Mouse (Mus musculus) heart, embryonic 11.5 days (tissue): ENCODE data around the gene Cebpe. TPM values are rescaled to one million over a fixed set of nuclear protein-coding genes. Genes with fewer than 3 reads are reported as not detected.

Source experiments
- ATAC-seq: fragments of 200-750 bp; cut with Nextera tagmentation; replicated peaks from 2 replicates; pipeline ENCODE4 v1.8.0; 2017; ENCODE audit warnings: moderate library complexity; ENCODE audit not compliant: insufficient number of reproducible peaks, low FRiP score, low TSS enrichment
- H3K27ac ChIP-seq: fragments of 300-500 bp; sonication (generic); 2 replicates; pipeline ENCODE4 v1.5.1; 2014; ENCODE audit warnings: mild to moderate bottlenecking, low read depth, low read length
- H3K27me3 ChIP-seq: fragments of 300-500 bp; sonication (generic); 2 replicates; pipeline ENCODE4 v1.6.1; 2014; ENCODE audit warnings: mild to moderate bottlenecking, low read length, mixed read lengths; ENCODE audit not compliant: control insufficient read depth, insufficient read depth
- H3K36me3 ChIP-seq: fragments of 300-500 bp; sonication (generic); 2 replicates; pipeline ENCODE4 v1.6.1; 2014; ENCODE audit warnings: mild to moderate bottlenecking, low read length, moderate library complexity, mixed read lengths; ENCODE audit not compliant: control insufficient read depth, insufficient read depth
- H3K4me1 ChIP-seq: fragments of 300-500 bp; sonication (generic); 2 replicates; pipeline ENCODE4 v1.6.1; 2014; ENCODE audit warnings: low read length; ENCODE audit not compliant: control insufficient read depth, insufficient read depth
- H3K4me2 ChIP-seq: fragments of 300-500 bp; sonication (generic); 2 replicates; pipeline ENCODE4 v1.6.1; 2014; ENCODE audit warnings: mild to moderate bottlenecking, moderate library complexity
- H3K4me3 ChIP-seq: fragments of 300-500 bp; sonication (generic); 2 replicates; pipeline ENCODE4 v1.5.1; 2014; ENCODE audit warnings: low read depth, low read length
- H3K9ac ChIP-seq: fragments of 300-500 bp; sonication (generic); 2 replicates; pipeline ENCODE4 v1.6.1; 2014; ENCODE audit warnings: mild to moderate bottlenecking, low read depth, low read length, moderate library complexity
- H3K9me3 ChIP-seq: fragments of 300-500 bp; sonication (generic); replicated peaks from 2 replicates; pipeline ENCODE4 v1.6.1; 2016; ENCODE audit warnings: low read length; ENCODE audit not compliant: control insufficient read depth
- WGBS: fragments of 180-500 bp; shearing (Covaris S2); extraction: QIAGEN DNeasy Blood & Tissue Kit; methylation state at CpG from one replicate; pipeline ENCODE4 v1.1.7; 2014; ENCODE audit not compliant: insufficient replicate concordance; 5-methylcytosine and 5-hydroxymethylcytosine counted together
- polyA plus RNA-seq: library from polyadenylated mRNA; unstranded; fragments of >200 nt; fragmentation: Nextera tagmentation; extraction: Ambion mirVana; gene quantifications from 2 replicates; pipeline ENCODE4 v1.2.1, GENCODE M21; 2014

Cebpe gene
- polyA plus RNA-seq, 1 experiment from 2014 or later: not detected

- no peak overlapping the region for H3K27ac ChIP-seq
- no peak overlapping the region for H3K4me2 ChIP-seq
- no peak overlapping the region for H3K9ac ChIP-seq
- H3K4me3 ChIP-seq: no peak overlapping the region
- peaks cover 17% of the 10 kb centered on the region for H3K4me1 ChIP-seq
- 44% methylated on average over 9 of the region's 9 CpGs for WGBS
- H3K36me3 ChIP-seq: no peaks in the 10 kb centered on the region
- H3K9me3 ChIP-seq: no peaks in the 10 kb centered on the region
- no peak for ATAC-seq
- no peaks in the 10 kb centered on the region for H3K27me3 ChIP-seq
Measured at GRCm38 (mm10) chr14:54746038-54746437, 34.1 kb upstream of the Cebpe start.

GRCm38 (mm10) chr14:54744473-54744872, 32.5 kb upstream of the Cebpe start:
- H3K27me3 ChIP-seq: no peaks in the 10 kb centered on the region
- 39% methylated on average over 8 of the region's 8 CpGs for WGBS
- H3K36me3 ChIP-seq: no peaks in the 10 kb centered on the region
- H3K4me3 ChIP-seq: no peak overlapping the region
- no peak overlapping the region for H3K27ac ChIP-seq
- H3K4me1 ChIP-seq: peaks cover 17% of the 10 kb centered on the region
- no peaks in the 10 kb centered on the region for H3K9me3 ChIP-seq
- no peak overlapping the region for H3K4me2 ChIP-seq
- H3K9ac ChIP-seq: no peak overlapping the region
- no peak for ATAC-seq

- Histone ChIP-seq H3K27me3 (no peaks in the 10 kb centered on the region), H3K36me3 (no peaks in the 10 kb centered on the region), H3K4me2 (no peak overlapping the region), H3K9me3 (no peaks in the 10 kb centered on the region), H3K27ac (no peak overlapping the region), H3K4me3 (no peak overlapping the region), H3K4me1 (peaks cover 17% of the 10 kb centered on the region), H3K9ac (no peak overlapping the region)
- no peak for ATAC-seq
- 69% methylated on average over 2 of the region's 2 CpGs for WGBS
Measured at GRCm38 (mm10) chr14:54742375-54742774, 30.4 kb upstream of the Cebpe start.

- no peak overlapping the region for H3K27ac ChIP-seq
- peaks cover 20% of the 10 kb centered on the region for H3K4me1 ChIP-seq
- whole genome bisulfite sequencing: 81% methylated on average over 6 of the region's 6 CpGs
- H3K9ac ChIP-seq: no peak overlapping the region
- H3K36me3 ChIP-seq: no peaks in the 10 kb centered on the region
- H3K27me3 ChIP-seq: no peaks in the 10 kb centered on the region
- no peak overlapping the region for H3K4me3 ChIP-seq
- no peak for ATAC-seq
- H3K9me3 ChIP-seq: no peaks in the 10 kb centered on the region
- no peak overlapping the region for H3K4me2 ChIP-seq
Measured at GRCm38 (mm10) chr14:54741721-54742120, 29.7 kb upstream of the Cebpe start.

- H3K27me3 ChIP-seq: no peaks in the 10 kb centered on the region
- WGBS: 79% methylated on average over 10 of the region's 10 CpGs
- H3K36me3 ChIP-seq: no peaks in the 10 kb centered on the region
- no peak overlapping the region for H3K4me2 ChIP-seq
- no peak overlapping the region for H3K4me3 ChIP-seq
- H3K9me3 ChIP-seq: no peaks in the 10 kb centered on the region
- no peak overlapping the region for H3K27ac ChIP-seq
- H3K9ac ChIP-seq: no peak overlapping the region
- no peak for ATAC-seq
- peaks cover 14% of the 10 kb centered on the region for H3K4me1 ChIP-seq
Measured at GRCm38 (mm10) chr14:54737634-54738033, 25.7 kb upstream of the Cebpe start.

- Histone ChIP-seq H3K36me3 (no peaks in the 10 kb centered on the region), H3K27ac (no peak overlapping the region), H3K4me3 (no peak overlapping the region), H3K9ac (no peak overlapping the region), H3K4me1 (peaks cover 7% of the 10 kb centered on the region), H3K27me3 (no peaks in the 10 kb centered on the region), H3K4me2 (no peak overlapping the region), H3K9me3 (no peaks in the 10 kb centered on the region)
- ATAC-seq: no peak
- 46% methylated on average over 14 of the region's 14 CpGs for WGBS
Measured at GRCm38 (mm10) chr14:54736555-54737552, 24.9 kb upstream of the Cebpe start.

GRCm38 (mm10) chr14:54735221-54735620, 23.2 kb upstream of the Cebpe start:
- 36% methylated on average over 4 of the region's 4 CpGs for WGBS

GRCm38 (mm10) chr14:54734004-54734403, 22.0 kb upstream of the Cebpe start:
- no peaks in the 10 kb centered on the region for H3K9me3 ChIP-seq
- H3K4me3 ChIP-seq: no peak overlapping the region

More at GRCm38 (mm10) chr14:54735221-54735620, 23.2 kb upstream of the Cebpe start:
- no peaks in the 10 kb centered on the region for H3K27me3 ChIP-seq
- H3K9ac ChIP-seq: no peak overlapping the region
- no peaks in the 10 kb centered on the region for H3K36me3 ChIP-seq
- H3K27ac ChIP-seq: no peak overlapping the region
- no peaks in the 10 kb centered on the region for H3K9me3 ChIP-seq
- no peak overlapping the region for H3K4me2 ChIP-seq
- peaks cover 7% of the 10 kb centered on the region for H3K4me1 ChIP-seq
- H3K4me3 ChIP-seq: no peak overlapping the region
- ATAC-seq: no peak

More at GRCm38 (mm10) chr14:54734004-54734403, 22.0 kb upstream of the Cebpe start:
- peaks cover 7% of the 10 kb centered on the region for H3K4me1 ChIP-seq
- no peak overlapping the region for H3K4me2 ChIP-seq
- 67% methylated on average over 4 of the region's 4 CpGs for WGBS
- no peaks in the 10 kb centered on the region for H3K27me3 ChIP-seq
- ATAC-seq: no peak
- no peak overlapping the region for H3K9ac ChIP-seq
- no peak overlapping the region for H3K27ac ChIP-seq
- H3K36me3 ChIP-seq: no peaks in the 10 kb centered on the region
